Mouse (Mus musculus) testis, adult 2 months (tissue): ENCODE data around the gene Celf3.

Source experiments
- CTCF ChIP-seq: fragments of 200-500 bp; IDR thresholded peaks from 2 replicates; pipeline ENCODE4 v1.5.1; 2012; ENCODE audit warnings: low read depth, mild to moderate bottlenecking, inconsistent platforms, low read length, moderate library complexity; ENCODE audit not compliant: control insufficient read depth, insufficient read depth, insufficient replicate concordance
- POLR2A ChIP-seq: fragments of 200-500 bp; IDR thresholded peaks from 2 replicates; pipeline ENCODE4 v1.6.1; 2012; ENCODE audit warnings: low read depth, mild to moderate bottlenecking, inconsistent platforms, low read length, moderate library complexity; ENCODE audit not compliant: control insufficient read depth

DNA sequence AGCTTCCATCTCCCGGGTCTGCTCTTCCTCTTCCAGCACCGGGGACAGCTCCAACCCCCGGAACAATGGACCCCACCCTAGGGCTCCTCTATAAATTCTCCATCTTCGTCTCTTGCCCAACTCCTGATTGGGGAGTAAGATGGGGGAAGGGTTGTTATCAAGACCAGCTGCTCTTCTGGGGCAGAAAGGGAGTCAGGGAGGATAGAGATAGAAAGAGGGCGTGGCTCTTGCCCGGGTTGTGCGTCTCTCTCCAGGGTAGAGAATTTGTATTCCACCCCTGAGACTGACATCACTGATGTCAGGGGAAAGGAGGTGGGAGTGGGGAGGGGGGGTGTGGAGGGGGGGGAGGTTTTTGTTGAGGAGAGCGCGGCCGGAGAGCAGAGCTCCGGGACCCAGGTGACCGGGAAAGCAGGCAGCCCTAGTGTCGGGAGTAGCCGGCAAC is at the start of gene Celf3:
- TF ChIP-seq POLR2A (no peak), CTCF (no peak)
